Mouse (Mus musculus): Measurements from ENCODE around the gene Wiz. TPM values are rescaled to one million over a fixed set of nuclear protein-coding genes. Genes with fewer than 3 reads are reported as not detected.

The Wiz gene
- total RNA-seq, 2 experiments from 2014 or later = 45.9 to 48.4 TPM

DNA sequence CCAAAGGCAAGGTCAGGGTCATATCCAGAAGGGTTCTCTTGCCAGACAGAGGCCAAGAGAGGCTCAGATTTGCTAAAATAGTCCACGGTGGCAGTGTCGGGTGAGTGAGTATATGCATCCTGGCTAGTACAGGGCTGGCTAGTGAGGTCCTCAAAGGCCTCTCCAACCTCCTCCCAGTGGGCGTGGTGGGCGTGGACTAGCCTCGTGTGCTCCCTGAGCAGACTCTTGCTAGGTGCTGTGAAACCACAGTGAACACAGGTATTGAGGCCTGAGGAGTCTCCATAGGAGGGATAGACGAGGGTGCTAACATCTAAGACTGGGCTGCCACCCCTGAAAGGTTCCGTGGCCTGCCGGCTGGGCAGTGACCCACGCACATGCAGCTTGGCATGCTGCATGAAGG lies 12.1 kb downstream of the Wiz start:
- no peak for DNase-seq (ENCODE audit: extremely low spot score in 1 of 2, low spot score in 2 of 2)
- Histone ChIP-seq H3K27ac (no peak overlapping the region), H3K4me3 (no peak overlapping the region)
- no peak for TF ChIP-seq CTCF (IDR thresholded peaks at IDR 0.05)
- intact Hi-C loops (cut with DNase I) = loop anchor here (1.0 kb wide), 1 partner anchor 12 kb away; no protein-coding TSS in a partner anchor

DNA sequence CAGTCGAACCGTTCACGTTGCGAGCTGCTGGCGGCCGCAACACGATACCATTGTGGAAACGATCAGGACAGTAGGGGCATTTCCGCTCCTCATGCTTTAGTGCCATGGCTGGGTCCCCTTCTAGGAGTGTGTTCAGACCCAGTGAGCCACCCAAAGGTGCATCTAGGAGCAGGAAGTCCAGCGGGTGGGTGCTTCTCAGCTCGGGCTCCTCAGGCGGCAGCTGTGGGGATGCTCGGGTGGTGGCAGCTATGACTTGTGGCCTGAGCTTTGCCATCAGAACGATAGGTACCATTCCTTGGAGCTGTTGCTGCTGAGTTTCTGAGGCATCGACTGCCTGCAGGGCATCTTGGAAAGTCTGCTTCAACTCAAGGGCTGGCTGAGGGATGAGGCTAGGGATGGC lies 12.8 kb downstream of the Wiz start:
- no peak for DNase-seq (ENCODE audit: extremely low spot score in 1 of 2, low spot score in 2 of 2)
- no peak overlapping the region for H3K4me3 ChIP-seq
- TF ChIP-seq CTCF (IDR thresholded peaks at IDR 0.05) = no peak
- no peak overlapping the region for H3K27ac ChIP-seq
- intact Hi-C loops (cut with DNase I) = no loop called here

DNA sequence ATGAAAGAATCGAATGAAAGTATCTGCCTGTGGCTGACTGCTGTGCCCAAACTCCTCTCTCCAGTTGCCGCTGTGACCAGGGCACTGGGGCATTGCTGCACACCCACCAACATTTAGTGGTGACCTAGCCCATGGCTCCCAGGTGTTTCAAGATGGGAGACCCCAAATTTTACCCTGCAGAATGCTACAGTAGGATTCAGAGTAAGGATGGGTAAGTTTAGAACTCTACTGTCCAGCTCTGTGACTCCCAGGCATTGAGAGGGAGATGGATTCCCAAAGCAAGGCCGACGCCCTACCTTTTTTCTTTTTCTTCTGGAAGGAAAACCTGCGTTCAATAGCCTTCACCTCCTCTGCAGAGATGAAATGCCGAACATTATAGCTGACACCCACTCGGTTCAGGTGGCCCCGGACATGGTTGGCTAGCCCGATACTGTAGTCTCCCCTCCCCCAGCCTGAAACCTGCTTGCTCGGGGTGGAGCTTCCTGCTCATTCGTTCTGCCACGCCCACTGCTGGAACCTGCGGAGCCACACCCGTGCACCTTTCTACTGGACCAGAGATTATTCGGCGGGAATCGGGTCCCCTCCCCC lies 20.2 kb downstream of the Wiz start:
- H3K4me3 ChIP-seq = no peak overlapping the region
- intact Hi-C loops (cut with DNase I) = no loop called here
- no peak for DNase-seq (ENCODE audit: extremely low spot score in 1 of 2, low spot score in 2 of 2)

DNA sequence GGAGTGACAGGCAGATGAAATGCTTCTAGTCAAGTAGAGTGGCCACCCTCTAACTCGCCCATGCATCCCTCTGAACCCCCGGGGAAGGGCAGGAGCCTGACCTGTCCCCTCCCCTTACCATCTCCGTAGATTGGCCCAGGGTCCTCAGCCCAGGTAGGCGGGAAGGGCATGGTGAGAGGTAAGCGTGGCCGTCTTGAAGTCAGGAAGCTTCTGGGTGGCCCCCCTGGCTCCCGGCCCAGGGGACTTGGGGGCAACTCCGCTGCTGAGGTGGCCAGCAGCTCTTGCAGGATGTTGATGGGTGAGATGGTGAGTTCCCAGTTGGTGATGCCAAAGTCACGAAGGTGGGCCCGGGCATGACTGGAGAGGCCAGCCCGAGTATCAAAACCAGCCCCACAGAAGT lies 21.5 kb downstream of the Wiz start:
- DNase-seq (ENCODE audit: extremely low spot score in 1 of 2, low spot score in 2 of 2) = no peak
- H3K27ac ChIP-seq = no peak overlapping the region
- H3K4me3 ChIP-seq = no peak overlapping the region
- TF ChIP-seq CTCF (IDR thresholded peaks at IDR 0.05) = no peak
- intact Hi-C loops (cut with DNase I) = no loop called here

More for the DNA sequence above, 20.2 kb downstream of the Wiz start:
- TF ChIP-seq CTCF (IDR thresholded peaks at IDR 0.05) = no peak
- H3K27ac ChIP-seq = no peak overlapping the region

DNA sequence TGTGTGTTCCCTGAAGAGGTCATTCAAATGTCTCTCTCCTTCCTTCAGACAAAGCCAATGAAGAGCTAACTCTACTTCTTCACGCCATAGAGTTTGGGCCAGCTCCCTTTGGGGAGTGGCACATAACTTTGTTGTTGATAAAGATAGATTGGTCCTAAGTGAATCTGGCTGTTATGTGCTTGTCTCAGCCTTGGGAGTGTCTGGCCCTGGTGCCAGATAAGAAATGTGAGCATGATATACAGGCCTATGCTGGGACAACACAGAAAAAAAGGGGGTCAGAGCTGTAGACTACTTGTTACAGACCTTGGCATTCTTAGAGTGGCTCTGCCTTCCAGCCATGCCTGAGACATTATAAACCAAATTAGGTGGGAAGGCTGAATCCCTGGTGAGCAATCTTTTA lies 23.9 kb downstream of the Wiz start:
- TF ChIP-seq CTCF (IDR thresholded peaks at IDR 0.05) = no peak
- Histone ChIP-seq H3K4me3 (no peak overlapping the region), H3K27ac (no peak overlapping the region)
- DNase-seq (ENCODE audit: extremely low spot score in 1 of 2, low spot score in 2 of 2) = no peak
- intact Hi-C loops (cut with DNase I) = loop anchor here (1.0 to 2.0 kb wide), 2 partner anchors 12 to 24 kb away; partner anchors contain the start of gene Wiz

DNA sequence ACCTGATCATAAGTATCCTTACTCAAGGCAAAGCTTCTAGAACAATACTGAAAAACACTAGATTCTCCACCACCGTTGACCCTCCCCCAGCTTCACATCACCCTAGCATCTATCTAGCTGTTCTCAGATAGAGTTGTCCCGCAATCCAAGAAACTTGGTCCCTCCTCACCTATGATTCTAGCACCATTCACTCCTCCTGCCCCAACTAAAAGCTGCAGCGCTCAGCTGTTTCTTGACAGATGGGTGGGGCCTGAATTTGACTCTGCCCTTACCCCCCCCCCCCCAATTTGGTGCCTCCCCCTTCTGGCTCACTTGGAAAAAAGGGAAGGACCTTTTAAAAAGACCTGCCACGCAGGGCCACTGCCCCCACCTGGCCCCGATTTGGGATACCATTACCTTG lies 24.4 kb downstream of the Wiz start:
- no peak for TF ChIP-seq CTCF (IDR thresholded peaks at IDR 0.05)
- intact Hi-C loops (cut with DNase I) = loop anchor here (1.0 to 2.0 kb wide), 2 partner anchors 12 to 24 kb away; partner anchors contain the start of gene Wiz
- H3K27ac ChIP-seq = peak overlapping the region; percentile 69; the same call in 1 of the 2 replicates
- no peak for DNase-seq (ENCODE audit: extremely low spot score in 1 of 2, low spot score in 2 of 2)
- H3K4me3 ChIP-seq = peak overlapping the region; percentile 81

DNA sequence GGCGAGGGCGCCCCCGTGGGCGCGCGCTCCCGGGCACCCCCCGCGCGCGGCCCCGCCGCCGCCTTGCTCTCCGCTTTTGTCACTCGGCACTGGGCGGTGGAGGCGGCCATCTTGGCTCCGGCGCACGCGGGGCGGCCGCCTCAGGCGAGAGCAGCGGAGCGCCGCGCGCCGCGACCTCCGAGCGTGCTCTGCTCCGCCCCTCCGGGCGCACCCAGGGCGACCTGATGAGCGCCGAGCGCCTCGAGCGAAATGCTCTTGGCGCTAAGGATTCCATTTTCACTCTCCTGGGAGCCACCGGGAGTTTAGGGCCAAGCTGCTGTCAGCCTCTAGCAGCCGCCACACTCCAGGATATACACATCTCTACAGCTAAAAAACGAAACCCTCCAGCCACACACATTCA lies 24.9 kb downstream of the Wiz start:
- TF ChIP-seq CTCF (IDR thresholded peaks at IDR 0.05) = no peak; the same call in 1 of the 2 replicates
- intact Hi-C loops (cut with DNase I) = loop anchor here (2.0 kb wide), 1 partner anchor 24 kb away; the partner anchor contains the start of gene Wiz
- DNase-seq (ENCODE audit: extremely low spot score in 1 of 2, low spot score in 2 of 2) = peak; percentile 89 to 91
- peak overlapping the region; percentile 81 for H3K4me3 ChIP-seq
- H3K27ac ChIP-seq = peak overlapping the region; percentile 69

DNA sequence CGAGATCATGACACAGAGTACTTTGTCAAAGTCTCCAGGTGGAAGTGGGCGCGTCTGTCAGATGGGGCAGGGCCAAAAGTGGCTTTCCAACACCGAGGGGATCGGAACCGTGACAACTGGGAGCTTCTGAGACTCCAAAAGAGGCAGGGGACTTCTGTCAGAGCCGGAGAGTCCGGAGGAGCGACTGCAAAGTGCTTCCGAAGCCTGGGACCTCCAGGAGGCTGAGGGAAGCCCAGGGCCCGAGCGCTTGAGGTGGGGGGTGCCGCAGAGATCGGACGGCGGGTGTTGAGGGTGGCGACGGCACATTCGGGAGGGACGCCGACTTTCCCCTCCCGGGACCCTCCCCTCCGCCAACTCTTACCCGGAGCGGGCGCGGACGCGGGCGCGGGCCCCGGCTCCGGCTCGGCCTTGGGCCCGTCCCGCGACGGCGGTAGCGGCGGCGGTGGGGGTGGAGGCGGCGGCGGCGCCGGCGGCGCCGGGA lies 25.4 kb downstream of the Wiz start:
- peak overlapping the region; percentile 66 for H3K27ac ChIP-seq
- H3K4me3 ChIP-seq = peak overlapping the region; percentile 81
- intact Hi-C loops (cut with DNase I) = loop anchor here (2.0 kb wide), 1 partner anchor 25 kb away; the partner anchor contains the start of gene Wiz
- no peak for TF ChIP-seq CTCF (IDR thresholded peaks at IDR 0.05)
- no peak for DNase-seq (ENCODE audit: extremely low spot score in 1 of 2, low spot score in 2 of 2)

DNA sequence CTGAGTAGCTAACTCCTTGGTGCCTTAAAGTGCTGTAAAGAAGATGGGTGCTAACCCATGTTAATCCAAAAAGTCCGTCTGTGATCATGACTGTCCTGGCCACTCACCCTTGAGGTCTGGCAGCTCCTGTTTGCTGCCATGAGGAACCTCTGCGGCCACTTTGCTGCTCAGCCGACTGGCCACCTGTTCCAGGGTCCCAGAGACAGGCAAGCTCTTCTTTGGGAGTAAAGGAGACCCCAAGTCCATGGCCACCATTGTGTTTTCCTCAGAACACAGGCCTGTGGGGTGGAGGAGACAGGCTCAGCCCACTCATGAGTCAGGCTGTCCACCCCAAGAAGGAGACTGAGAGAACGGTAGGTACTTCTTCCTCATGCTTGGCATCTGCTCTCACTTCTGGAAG lies 26.6 kb downstream of the Wiz start:
- Histone ChIP-seq H3K27ac (no peak overlapping the region), H3K4me3 (no peak overlapping the region)
- intact Hi-C loops (cut with DNase I) = no loop called here
- DNase-seq (ENCODE audit: extremely low spot score in 1 of 2, low spot score in 2 of 2) = no peak
- TF ChIP-seq CTCF (IDR thresholded peaks at IDR 0.05) = no peak

DNA sequence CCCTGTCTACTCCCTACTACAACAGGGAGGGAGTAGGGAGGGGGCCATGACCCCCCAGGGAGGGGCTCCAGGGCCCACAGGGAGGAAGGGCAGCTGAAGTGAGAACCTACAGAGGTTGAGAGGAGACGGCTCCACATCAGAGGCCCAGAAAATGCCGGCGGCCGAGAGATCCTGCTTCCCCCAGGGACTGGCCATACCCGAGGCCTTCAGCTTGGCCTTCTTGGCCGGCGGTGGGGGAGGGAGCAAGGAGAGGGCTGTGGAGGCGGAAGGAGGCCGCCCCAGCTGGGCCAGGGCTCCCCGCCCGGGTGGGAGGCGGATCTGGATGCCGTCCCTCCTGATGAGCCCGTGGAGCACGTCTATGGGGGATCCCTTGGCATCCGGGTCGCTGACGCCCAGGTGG lies 29.3 kb downstream of the Wiz start:
- TF ChIP-seq CTCF (IDR thresholded peaks at IDR 0.05) = no peak
- H3K27ac ChIP-seq = peak overlapping the region; percentile 76; the same call in 1 of the 2 replicates
- no peak for DNase-seq (ENCODE audit: extremely low spot score in 1 of 2, low spot score in 2 of 2)
- intact Hi-C loops (cut with DNase I) = no loop called here
- H3K4me3 ChIP-seq = no peak overlapping the region

DNA sequence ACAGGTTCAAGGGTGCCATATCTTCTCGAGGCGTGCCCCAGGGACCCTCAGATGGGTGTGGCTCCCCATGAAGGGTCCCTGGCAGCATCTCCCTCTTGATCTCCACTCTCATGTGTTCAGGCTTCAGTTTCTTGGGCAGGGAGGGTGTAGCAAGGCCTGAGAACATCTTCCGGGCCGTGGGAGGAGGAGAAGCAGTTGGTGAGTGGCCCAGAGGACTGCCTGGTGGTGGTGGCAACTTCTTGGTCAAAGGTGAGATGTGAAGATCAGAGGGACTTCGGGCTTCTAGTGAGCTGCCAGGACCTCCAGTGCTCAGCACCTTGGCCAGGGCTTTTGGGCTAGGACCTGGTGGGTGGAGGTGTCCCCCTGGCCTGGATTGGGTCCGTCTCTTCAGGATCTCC lies 30.3 kb downstream of the Wiz start:
- Histone ChIP-seq H3K27ac (peak overlapping the region; percentile 76), H3K4me3 (no peak overlapping the region)
- no peak for TF ChIP-seq CTCF (IDR thresholded peaks at IDR 0.05)
- DNase-seq (ENCODE audit: extremely low spot score in 1 of 2, low spot score in 2 of 2) = no peak
- intact Hi-C loops (cut with DNase I) = no loop called here

DNA sequence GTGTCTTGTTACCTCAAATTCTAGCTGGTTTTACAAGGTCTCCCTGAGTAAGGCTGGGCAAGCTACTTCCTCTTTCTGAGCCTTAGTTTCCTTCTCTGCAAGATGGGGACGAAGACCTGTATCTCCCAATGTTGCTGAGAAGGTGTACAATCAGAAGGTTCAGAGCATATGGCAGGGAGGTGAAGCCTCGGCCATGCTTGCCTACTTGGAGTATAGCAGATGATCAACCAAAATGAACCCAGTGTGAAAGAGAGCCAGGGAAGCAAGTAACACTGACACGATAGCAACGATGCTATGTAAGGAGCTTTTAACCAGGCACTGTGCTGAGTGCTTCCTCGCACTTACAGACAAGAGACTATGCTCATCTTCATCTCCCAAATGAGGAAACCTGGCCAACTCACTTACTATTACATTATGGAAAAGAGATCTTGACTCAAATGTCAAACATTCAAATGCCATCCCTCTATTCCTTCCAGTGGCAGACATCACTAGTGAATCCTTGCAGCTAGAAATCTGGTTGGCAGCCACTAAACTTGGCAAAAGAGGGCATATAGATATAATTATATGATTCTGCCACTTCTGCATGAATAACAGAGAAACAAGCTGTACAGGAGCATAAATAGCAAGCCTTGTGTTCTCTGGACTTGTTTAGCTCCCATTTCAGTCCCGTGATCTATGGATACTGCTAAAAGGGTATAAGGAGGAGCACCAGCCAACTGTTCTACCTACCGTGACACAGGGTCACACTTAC lies 30.9 kb downstream of the Wiz start:
- TF ChIP-seq CTCF (IDR thresholded peaks at IDR 0.05) = no peak
- Histone ChIP-seq H3K4me3 (no peak overlapping the region), H3K27ac (peak overlapping the region; percentile 76)
- intact Hi-C loops (cut with DNase I) = no loop called here
- no peak for DNase-seq (ENCODE audit: extremely low spot score in 1 of 2, low spot score in 2 of 2)
